Mouse (Mus musculus): Measurements from ENCODE around the gene Kcnh2.
A peak's percentile ranks its signal among the peaks of the same experiment; 100 is the strongest.
"Not testable (repeated sequence)": the region's sequence is repeated elsewhere in the genome, so short reads cannot be mapped to it uniquely, and the experiment has no call there.

Kcnh2 gene

DNA sequence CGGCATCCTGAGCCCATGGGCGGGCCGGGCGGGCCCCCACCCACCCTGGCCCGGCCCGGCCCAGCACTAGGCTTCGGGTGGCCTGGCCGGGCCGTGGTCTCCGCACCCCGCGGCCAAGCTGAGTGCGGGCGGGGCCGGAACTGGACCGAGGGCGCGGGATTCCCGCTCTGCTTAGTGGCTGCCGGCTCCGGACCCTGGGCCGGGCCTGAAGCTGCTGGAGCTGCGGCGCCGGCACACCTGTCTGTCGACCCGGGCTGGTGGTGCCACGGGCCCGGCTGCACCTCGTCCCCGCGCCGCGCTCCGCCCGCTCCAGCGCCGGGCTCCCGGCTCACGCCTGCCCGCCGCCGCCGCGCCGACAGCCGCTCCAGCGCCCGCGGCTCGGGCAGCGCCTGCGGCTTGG is at the start of gene Kcnh2:
Gene Kcnh2, minus strand, starts transcription at position 327 of the 400 bp plus-strand sequence.
- no peak for DNase-seq (ENCODE audit: low read depth, low spot score)

DNA sequence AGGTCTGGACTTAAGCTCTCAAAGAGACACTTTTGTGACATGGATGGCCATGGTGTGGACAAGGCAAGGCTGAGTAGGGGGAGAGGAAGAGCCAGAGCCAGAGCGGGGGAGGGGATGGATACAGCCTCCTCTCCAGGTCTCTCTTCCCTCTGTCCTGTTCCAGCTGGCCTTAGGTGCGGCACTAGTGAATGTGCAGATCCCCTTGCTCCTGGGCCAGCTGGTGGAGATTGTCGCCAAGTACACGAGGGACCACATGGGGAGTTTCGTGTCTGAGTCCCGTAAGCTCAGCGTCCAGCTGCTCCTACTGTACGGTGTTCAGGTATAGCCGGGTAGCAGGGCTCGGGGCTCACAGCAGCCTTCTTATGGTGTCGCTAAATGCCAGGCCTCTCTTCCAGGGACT is 49.0 kb upstream of the Kcnh2 start:
- DNase-seq (ENCODE audit: low read depth, low spot score): no peak

DNA sequence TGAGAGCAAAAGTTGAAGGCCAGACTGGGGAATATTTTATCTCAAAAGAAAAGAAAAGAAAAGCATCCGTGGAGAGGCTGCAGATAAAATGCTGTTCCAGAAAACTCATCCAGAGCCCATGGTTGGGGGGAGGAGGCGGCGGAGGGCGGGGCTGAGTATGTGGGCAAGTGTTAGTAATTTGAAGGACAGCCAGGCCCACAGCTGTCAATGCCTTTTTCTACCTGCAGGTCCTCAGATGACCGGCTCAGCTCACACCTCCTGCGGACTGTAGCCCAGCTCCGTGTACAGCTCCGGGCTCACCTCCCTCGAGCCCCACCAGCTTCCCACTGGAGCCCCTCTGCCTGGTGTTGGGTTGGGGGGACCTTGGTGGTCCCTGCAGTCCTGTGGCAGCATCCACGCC is 48.3 kb upstream of the Kcnh2 start:
- DNase-seq (ENCODE audit: low read depth, low spot score): no peak

DNA sequence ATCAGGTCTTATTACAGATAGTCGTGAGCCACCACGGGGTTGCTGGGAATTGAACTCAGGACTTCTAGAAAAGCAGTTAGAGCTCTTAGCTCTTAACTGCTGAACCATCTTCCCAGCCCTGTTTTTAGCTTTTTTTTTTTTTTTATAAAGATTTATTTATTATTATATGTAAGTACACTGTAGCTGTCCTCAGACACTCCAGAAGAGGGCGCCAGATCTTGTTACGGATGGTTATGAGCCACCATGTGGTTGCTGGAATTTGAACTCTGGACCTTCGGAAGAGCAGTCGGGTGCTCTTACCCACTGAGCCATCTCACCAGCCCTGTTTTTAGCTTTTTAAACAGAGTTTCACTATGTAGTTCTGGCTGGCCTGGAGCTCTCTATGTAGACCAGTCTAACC is 44.9 kb upstream of the Kcnh2 start:
- not testable (repeated sequence) for DNase-seq (ENCODE audit: low read depth, low spot score)

DNA sequence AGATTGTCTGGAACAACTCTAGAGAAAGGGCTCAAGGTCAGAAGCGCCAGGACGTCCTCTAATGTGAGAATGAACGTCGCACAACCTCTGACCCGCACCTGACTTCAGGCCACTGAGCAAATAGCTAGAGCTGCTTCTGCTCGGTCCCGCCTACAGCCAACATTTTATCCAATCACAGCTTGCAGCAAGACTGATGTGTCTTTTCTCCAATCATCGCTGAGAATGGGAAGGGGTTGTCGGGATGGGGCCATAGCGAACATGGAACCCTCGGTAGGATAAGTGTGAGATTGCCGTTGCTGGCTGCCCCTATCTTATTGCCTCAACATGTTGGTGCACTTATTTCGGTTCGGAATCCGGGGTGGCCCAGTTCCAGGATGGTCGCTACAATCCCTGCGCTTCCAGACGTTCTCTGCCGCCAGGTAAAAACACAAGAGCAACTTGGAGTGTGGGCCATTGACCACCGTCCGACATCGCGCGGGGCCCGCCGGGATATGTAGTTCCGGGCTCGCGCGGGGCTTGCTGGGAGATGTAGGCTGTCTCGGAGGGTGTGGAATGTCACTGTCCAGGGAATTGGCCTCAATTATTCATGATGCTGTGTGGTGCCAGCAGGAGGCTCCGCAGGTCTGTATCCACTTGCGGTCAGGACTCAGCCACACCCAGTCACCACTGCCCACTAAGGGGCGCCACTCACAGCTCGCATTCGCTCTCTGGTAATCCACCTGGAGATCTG is 42.9 kb upstream of the Kcnh2 start:
- peak; percentile 95 for DNase-seq (ENCODE audit: low read depth, low spot score)

DNA sequence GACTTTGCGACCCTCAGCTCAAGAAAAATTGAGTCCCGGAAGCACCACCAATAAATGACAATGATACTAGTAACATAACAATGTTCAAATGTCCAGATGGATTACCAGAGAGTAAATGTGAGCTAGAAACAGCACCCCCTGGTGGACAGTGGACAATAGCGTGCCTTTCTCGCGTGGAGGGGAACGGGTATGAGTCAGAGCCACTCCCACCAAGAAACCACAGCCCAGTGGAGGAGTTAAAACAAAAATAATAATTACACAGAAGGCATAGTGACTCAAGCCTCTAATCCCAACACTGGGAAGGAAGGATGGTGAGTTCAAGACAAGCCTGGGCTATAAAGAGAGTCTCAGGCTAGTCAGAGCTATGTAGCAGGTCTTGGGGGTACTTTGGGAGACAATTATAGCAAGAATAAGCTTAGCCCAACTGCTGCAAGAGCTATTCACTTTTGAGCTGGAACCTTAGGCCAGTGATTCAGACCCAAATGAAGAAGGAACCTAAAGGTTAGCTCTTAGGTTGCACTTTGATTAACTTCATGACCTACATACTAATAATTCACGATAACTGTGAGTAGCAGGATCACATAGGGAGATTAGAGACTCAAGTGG is 42.1 kb upstream of the Kcnh2 start, which contains the start of gene Abcb8:
Gene Abcb8, plus strand, starts transcription at position 272 of the 606 bp plus-strand sequence.
- no peak for DNase-seq (ENCODE audit: low read depth, low spot score)

DNA sequence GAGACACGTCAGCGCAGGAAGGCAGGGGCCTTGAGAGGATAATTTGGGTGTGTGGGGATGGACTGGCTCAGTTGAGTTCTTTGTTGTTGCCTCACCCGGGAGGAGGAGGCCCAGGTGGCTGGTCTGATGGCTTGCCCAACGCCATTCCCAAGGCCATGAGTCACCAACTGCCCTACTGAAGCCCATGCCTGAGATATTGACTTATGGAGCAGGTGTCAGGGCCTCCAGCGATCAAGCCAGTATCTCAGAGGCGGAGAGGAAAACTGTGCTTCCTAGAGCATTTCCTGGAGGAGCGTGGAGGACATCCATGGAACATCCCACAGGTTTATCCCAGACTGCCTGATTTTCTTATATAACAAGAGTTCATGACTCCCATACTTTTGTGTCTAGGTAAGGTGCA is 41.3 kb upstream of the Kcnh2 start:
- DNase-seq (ENCODE audit: low read depth, low spot score): no peak

DNA sequence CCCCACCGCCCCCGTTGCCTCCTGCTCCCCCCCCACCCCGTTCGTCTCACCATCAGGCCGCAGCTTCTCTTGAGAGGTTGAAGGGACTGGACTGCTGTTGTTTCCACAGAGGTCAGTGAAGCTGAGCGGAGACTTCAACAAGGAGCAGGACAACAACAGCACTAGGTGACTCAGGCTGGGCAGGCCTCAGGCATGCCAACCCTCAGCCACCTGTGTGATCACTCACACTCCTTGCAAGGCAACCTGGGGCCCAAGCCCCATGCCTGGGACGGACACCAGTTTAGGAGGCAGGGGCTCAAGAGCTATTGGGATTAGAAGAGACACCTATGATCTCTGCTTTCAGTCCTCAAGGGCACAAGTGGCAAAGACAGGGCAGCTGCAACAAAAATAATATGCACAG is 40.5 kb upstream of the Kcnh2 start, which contains the start of gene Atg9b:
Gene Atg9b, minus strand, starts transcription at position 280 of the 400 bp plus-strand sequence.
- DNase-seq (ENCODE audit: low read depth, low spot score): no peak

DNA sequence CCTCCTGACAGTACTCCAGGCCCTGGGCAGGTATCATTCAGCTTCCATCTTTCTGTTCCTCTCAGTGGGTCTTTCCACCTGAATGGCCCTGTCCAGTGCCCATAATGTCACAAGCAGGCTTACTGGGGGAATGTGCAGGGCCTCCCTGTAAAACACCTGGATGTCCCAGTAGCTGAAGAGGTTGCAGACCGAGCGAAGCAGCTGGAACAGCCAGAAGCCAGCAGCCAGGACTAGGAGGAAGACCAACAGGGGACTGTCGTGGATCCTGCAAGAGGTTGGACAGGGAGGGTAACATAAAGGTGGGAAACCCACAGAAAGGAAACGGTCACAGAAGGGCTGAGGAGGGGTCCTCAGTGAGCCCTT is 38.2 kb upstream of the Kcnh2 start:
- DNase-seq (ENCODE audit: low read depth, low spot score): no peak

DNA sequence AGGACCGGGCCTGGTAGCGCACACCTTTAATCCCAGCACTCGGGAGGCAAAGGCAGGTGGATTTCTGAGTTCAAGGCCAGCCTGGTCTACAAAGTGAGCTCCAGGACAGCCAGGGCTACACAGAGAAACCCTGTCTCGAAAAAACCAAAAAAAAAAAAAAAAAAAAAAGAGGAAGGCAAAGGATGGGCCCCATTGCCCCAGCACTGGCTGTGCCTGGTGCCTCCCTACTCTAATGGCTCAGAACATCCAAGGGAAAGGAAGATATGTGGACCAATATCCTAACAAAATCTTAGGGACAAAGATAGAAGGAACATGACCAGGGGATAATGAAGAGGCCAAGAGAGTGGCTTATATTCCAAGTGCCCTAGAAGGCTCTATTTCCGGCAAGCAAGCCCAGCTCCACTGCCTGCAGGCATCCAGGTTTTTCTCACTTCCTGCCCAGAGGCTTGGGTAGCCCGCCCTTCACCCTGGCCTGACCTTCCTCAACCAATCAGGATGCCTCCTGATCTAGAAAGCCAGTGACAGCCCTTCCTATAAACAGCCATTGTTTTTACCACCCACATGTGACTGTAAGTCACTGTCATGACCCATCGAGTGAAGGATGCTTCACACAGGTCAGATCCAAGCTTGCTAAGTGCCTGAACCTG is 37.7 kb upstream of the Kcnh2 start:
- no peak for DNase-seq (ENCODE audit: low read depth, low spot score)

DNA sequence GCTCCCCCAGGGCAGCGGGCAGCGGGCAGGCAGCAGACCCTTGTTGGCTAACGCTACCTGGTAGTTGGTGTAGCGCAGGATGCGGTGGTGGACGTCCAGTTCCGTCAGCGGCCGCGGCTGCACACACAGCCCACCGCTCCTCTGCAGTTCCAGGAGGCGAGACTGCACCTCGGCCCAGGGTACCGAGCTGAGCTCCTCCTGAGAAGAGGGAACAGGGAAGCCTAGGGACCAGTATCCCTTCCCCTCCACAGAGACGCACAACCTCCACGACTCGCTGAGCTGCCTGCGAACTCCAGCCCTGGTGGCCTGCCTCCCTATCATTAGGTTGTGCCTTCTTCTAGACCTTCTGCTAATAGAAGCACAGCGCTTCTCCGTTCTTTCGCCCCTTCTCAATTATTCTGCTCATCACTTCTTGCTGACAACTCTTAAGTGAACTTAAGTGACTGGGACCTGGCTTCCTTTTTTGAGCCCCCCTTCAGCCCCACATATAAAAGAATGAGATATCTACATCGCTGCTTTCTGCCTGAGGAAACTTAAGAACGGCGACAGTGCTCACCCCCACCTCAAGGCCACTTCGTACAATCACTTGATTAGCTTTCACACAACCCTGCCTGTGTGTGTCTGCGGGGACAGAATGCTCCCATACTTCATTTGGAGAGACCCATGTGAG is 37.0 kb upstream of the Kcnh2 start:
- DNase-seq (ENCODE audit: low read depth, low spot score): no peak

DNA sequence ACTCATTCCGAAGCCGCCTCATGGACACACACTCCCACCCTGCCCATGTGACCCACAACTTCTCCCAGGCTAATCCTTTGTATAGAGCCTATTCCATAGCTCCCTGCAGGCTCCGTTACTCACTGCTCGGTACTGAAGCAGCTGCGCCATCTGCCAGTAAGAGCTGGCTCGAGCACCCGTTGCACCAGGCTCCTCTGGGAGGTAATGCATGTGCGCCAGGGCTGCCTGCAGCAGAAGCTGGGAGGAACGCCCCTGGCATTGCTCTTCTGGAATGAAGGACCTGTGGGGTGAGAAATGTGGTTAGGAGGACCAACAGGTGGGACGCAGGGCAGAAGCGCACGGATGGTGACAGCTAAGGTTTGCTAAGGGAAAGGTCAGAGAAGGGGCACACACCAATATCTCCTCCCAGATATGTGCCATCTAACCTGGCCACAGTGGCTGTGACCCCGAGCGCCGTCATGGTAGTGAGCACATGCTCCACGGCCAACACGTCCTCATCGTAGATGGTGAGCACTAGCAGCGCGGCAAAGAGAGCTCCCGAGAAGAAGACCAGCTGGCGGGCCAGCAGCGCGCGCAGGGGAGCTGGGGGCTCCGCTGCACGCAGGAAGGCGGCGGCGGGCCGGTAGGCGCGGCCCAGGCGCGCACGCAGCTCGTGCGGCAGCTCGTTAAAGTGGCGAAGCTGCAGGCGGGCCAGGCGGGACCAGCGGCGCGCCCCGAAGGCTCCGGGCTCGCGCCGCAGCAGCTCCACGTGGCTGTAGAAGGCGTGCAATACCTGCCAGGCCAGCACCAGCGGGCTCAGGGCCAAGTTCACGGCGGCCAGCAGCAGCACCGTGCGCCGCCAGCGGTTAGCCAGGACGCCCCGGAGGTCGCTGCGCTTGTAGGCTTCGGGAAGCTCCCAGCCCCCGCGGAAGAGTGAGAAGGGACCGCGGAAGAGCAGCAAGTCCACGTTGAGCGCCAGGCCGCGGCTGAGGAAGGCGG is 36.1 kb upstream of the Kcnh2 start:
- peak; percentile 46 for DNase-seq (ENCODE audit: low read depth, low spot score)

DNA sequence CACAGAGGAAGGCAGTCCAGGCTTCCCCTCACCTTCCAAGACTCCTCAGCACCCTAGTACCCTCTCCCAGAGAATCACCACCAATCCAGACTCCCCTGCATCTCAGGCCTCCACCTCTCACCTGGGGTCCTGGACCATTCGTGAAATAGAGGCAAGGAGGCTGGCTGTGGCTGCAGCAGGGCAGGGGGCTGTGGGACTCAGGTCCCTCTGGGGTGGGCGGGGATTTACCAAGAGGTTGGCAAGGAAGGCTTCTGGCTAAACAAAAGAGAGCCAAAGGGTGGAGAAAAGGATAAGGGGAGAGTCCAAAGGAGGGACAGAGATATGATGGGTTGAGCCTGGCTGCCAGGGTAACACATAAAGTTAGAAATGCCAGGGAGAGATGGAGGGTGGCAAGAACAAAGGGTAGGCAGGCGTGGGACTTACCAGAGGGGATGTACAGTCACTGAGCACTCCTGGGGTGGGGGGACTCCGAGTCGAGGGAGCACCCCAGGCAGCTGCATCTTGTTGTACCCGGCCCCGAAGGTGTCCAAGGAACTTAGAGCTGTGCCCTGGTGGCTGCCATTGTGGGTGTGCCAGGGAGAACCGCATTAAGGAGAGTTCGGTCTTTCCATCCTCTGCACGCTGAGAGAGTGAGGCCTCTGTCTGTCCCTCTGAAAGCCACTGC is 34.6 kb upstream of the Kcnh2 start:
- no peak for DNase-seq (ENCODE audit: low read depth, low spot score)

DNA sequence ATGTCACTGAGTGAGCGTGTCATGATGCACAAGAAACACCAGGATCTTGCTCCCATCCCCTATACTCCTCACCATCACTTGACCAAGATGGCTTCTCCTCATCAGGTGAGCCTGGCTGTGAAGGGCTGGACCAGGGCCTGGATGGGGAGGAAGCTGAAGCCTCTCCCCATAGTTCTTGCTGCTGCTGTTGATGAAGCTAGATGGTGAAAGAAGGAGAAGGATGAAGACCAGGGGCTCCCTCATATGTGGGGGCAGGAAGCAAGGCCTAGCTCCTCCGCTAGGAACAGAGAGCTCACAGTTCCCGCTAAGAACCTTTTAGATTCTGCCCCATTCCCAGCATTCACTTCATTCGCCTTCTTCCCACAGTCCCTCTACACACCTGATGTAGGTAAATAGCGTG is 34.0 kb upstream of the Kcnh2 start:
- DNase-seq (ENCODE audit: low read depth, low spot score): no peak

DNA sequence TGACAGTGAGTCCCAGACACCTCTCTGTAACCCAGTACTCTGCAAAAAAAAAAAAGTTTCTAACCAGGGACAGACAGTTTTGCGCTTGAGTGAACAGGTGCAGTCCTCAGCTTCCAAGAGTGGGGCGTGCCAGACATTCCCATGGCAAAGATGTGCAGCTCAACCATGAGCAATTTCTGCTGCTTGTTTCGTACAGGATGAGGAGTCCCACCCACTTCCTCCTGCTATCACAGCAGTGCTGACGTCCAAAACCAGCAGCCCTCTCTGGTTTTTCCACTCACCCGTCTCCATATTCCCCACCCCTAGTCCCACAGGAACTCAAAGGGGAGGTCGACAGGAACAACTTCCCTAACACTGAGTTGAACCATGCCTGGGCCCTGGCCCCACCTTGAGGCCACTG is 33.0 kb upstream of the Kcnh2 start:
- DNase-seq (ENCODE audit: low read depth, low spot score): no peak

DNA sequence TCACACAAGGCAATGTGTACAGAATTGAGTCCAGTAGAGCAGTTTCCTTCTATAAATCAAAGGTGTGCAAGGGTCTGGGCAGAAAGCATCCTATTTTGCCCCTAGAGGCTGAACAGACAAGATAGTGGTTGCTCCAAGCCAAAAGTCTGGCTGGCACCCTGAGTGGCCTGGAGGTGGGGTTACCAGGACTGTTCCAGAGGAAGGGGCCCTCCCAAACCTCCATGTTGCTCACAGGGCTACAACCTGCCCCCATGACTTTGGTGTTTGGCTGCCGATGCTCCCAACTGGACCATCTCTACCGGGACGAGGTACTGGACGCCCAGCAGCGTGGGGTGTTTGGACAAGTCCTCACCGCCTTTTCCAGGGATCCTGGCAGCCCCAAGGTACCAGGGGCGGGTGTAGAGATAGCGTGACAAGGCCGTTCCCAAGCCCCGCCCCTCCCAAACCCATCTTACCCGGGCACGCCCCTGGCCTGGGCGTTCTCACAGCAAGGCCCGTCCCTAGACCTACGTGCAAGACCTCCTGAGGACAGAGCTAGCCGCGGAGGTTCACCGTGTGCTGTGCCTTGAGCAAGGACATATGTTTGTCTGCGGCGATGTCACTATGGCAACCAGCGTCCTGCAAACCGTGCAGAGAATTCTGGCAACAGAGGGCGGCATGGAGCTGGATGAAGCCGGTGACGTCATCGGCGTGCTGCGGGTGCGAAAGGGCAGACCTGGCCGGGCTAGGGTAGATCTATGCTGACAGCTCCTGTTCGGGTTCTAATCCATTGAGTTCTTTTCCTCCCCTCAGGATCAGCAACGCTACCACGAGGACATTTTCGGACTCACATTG is 31.8 kb upstream of the Kcnh2 start:
- DNase-seq (ENCODE audit: low read depth, low spot score): peak; percentile 72

DNA sequence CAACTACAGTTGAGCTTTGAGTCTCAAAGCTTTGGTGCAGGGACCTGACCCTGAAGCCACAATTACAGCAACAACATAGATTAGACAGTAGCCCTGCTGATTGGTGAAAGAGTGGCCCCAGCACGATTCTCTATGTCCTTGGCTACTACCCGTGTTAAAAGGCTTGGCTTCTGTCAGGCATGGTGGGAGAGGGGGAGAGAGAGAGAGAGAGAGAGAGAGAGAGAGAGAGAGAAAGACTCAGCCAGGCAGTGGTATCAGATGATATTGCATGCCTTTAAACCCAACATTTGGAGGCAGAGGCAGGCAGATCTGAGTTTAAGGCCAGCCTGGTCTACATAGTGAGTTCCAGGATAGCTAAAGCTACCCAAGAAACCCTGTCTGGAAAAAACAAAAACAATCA is 30.6 kb upstream of the Kcnh2 start:
- no peak for DNase-seq (ENCODE audit: low read depth, low spot score)

DNA sequence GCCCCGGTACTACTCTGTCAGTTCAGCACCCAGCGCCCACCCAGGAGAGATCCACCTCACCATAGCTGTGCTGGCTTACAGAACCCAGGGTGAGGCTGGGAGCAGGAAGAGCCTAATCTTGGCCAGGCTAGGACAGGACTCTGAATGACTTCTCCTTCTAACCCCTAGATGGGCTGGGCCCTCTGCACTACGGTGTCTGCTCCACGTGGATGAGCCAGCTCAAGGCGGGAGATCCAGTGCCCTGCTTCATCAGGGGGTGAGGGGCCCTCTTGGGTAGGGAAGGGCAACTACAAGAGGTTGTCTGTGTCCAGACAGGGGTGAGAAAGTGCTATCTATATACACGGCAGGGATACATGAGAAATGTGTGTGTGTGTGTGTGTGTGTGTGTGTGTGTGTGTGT is 30.1 kb upstream of the Kcnh2 start:
- no peak for DNase-seq (ENCODE audit: low read depth, low spot score)

DNA sequence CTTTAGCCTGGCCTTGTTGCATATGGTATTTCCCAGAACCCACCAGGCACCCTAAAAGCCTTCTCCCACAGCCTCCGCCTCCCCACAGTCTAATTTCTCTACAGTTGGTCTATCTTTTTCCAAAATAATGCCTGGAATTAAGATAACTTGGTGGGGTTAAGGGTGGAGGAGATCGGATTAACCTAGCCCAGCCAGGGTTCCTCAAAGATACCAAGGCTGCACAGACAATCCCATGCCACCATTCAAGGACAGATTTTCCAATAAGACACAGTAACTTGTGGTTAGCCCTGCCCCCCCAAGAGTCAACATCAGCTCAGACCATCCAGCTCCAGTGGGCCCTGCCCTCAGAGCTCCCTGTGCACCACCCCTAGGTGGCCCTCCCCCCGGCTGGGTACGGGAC is 29.1 kb upstream of the Kcnh2 start:
- no peak for DNase-seq (ENCODE audit: low read depth, low spot score)

DNA sequence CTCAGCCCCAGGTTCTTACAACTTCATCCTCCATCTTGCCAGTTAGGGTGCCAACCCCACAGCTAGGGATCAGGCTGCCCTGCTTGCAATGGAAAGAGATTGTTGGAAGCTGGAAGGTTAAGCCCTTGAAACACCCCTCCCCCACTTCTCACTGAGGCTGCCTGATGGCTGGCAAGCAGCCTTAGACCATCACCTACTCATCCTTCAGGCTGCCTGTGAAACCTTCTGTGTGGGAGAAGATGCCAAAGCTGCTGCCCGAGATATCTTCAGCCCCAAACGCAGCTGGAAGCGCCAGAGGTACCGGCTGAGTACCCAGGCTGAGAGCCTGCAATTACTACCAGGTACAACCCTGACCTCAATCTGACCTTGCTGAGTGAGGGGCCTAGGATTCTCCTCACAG is 28.1 kb upstream of the Kcnh2 start:
- DNase-seq (ENCODE audit: low read depth, low spot score): no peak

Measured in brain, embryonic 18.5 days (tissue).